Mouse (Mus musculus): ENCODE results near the gene Kcnc3.

Kcnc3 gene

DNA sequence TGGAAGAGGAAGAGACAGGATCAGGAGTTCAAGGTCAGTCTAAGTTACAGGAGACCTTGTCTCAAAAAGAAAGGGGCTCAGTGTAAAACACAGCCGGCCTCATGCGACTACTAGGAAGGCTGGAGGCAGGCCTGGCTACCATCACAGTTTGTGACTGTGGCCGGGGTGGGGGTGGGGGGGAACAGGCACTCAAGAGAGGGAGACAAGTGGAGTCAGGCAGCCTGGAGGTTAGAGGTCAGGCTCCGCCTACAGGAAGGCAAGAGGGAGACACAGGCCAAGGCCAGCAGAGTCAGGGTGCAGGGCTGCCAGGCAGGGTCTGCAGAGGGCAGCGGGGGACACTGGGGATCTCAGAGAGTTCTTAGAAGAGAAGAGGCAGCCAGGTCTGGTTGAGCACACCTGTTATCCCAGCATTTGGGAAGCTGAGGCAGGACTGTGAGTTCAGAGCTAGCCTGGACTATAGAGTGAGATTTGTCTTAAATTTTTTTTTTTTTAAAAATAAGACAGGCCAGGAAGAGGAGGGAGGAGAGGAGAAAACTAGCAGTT lies 6.6 kb downstream of the Kcnc3 start:
- DNase-seq (ENCODE audit: low spot score) = no peak

DNA sequence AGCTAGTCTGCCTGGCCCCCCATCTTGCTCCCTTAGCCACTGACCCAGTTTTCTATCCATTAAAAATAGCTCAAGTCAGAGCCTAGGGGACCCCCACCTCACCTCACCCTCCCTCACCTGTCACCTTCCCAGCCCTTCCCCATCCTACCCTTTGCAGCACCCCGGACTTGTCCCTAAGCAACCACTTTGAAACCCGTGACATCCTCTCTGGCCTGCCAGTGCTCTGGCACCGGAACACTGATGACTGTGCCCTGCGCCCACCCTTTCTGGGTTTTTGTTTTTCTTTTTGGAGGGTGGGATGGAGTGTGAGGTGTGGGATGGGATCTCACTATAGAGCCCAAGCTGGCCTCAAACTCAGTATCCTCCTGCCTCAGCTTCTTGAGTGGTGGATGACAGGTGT lies 7.2 kb downstream of the Kcnc3 start:
- no peak for DNase-seq (ENCODE audit: low spot score)

DNA sequence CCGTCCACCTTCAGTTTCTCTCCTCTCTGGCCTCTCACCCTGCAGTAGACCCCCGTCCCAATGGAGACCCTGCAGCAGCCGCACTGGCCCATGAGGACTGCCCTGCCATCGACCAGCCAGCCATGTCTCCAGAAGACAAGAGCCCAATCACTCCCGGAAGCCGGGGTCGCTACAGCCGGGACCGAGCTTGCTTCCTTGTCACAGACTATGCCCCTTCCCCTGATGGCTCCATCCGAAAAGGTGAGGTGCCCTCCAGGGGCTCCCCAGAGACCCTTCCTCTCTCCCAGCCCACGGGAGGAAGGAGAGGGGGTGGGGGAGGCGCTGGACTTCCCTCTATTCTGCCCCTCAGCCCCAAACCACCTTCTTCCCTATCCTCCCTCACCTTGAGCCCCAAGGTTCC lies 7.9 kb downstream of the Kcnc3 start:
- no peak for DNase-seq (ENCODE audit: low spot score)

DNA sequence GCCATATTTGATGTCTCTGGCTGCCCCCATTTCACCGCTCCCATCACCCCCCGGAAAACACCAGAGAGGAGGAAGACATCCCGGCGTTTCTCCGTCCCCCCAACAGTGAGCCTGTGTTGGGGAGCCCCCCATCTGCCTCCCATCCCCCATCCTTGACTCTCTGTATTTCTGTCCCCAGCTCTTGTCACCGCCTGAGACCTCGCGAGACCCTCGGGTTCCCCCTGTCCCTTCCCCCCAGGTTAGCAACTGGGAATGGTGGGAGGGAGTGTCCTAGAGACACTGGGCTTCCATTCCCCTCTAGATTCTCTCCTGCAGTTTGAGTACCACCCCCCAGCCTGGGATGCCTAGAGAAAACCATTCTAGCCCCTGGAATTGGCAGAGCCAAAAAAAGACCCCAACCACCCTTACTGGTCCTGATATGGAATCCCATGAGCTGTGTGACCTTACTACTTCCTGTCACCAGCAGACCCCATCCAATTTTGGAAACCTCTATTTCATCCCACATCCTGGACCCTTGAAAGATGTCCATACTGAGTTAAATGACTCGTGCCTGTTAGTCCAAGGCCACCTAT lies 10.3 kb downstream of the Kcnc3 start:
- no peak for DNase-seq (ENCODE audit: low spot score)

DNA sequence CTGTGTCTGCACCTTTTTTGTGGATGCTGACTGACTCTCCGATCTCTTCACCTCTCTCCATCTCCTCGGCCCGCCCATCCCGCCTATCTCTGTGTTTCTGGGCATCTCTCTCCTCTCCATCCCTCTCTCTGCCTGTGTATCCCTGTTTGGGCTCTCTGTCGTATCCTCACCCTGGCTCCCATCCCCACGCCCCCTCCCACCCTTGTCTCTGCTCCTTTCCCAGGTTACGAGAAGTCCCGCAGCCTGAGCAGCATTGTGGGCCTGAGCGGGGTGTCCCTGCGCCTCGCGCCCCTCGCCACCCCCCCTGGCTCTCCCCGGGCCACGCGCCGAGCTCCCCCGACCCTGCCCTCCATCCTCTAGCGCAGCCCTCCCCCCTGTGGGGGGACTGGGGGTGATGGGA lies 11.2 kb downstream of the Kcnc3 start:
- no peak for DNase-seq (ENCODE audit: low spot score)

DNA sequence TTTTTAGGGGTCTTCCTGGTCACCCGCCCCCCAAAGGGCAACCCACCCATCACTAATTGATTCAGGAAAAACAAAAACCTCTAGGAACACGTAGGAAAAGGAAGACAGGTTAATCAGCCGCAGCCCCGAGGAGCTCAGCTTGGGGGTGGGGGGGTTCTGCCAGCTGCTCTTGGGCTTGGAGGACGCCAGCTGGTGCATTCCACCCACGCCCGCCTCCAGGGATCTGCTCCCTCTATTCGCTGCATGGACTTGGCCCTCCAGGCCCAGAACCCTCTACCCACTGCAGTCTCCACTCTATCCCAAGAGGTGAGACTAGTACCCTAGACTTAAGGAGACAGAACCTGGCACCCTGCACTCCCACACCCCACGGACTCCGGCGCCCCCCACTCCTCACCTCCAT lies 12.0 kb downstream of the Kcnc3 start:
- no peak for DNase-seq (ENCODE audit: low spot score)

DNA sequence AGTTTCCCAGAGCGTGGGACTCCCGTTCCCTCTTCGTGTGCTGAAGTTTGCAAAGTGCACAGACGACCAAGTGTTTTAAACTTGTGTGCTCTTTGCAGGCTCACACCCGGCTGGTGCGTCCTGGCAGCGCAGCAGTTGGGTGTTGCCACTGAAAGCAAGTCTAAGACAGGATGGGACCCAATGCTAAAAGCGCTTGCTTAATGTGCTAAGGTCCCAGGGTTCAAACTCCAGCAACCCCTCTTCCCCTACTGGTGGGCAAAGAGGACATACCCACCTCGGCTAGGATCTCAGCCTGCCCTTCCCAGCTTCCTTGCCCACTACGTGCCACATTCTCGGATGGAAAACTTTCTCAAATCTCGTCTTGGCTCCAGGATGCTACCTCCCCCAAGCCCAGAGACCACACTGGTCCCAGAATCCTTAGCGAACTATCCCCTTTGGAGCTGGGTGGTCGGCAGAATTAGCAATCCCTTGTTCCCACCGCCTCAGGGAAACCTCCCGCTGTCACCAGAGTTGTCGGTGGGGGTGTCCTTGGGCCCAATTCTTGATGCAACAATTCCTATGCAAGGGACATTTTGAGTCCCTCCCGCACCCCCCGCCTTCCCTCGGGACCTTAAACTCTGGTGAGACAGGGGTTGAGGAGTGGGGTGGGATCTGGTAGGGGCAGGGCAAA lies 12.9 kb downstream of the Kcnc3 start:
- DNase-seq (ENCODE audit: low spot score) = no peak

DNA sequence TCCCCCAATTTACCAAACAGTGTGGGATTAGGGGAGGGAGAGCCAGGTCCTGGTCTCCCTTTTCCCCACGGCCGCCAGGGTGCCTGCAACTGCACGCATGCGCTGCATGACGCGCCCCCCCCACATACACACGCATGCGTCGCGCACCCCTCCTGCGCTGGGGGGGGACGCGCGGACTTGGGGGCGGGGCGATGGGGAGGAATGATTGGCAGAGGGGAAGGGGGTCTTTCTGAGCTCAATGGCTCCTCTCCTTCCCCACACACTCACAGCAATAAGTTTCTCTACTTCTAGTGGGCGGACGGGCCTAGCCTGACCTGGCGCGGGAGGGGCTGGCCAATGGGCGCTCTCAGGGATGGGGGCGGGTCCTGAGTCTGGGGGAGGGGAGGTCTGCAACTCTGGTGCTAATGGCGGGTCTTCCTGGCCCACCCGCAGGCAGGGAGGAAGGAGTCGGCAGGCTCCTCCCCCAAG lies 13.7 kb downstream of the Kcnc3 start:
- no peak for DNase-seq (ENCODE audit: low spot score)

DNA sequence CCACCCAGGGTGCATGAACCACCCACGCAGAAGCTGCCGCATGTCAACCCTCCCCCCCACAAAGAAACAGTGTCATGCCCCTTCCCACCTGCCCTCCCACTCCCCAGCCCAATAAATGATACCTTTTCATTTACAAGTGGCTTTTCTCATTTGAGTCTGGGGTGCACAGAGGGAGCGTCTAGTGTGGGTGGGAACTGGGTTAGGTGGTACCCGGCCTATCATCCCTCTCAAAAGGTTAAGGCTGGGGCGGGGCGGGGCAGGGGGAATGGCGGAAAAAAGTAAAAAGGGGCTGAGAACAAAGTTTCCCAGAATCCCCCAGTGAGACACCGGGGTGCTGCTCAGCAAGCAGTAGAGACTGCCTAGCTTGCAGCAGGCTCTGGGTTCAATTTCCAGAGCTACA lies 14.2 kb downstream of the Kcnc3 start:
- no peak for DNase-seq (ENCODE audit: low spot score)

DNA sequence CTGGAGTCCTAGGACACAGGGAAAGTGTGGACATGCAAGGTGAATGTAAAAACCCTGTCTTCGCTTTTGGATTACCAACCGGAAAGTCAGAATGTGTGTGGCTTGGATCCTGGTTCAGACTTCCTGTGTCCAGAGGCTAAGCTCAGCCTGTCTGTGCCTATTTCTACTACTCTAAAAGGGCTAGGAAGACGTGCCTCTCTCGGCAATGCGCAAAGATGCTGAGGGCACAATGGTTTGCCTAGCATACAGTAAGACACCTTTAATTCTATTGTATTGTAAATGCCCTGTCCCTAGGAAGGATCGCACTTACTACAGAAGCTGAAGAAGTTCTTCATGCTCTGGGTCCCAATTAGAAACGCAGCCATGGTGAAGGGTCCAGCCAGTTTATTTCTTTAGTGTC lies 15.0 kb downstream of the Kcnc3 start:
- no peak for DNase-seq (ENCODE audit: low spot score)

DNA sequence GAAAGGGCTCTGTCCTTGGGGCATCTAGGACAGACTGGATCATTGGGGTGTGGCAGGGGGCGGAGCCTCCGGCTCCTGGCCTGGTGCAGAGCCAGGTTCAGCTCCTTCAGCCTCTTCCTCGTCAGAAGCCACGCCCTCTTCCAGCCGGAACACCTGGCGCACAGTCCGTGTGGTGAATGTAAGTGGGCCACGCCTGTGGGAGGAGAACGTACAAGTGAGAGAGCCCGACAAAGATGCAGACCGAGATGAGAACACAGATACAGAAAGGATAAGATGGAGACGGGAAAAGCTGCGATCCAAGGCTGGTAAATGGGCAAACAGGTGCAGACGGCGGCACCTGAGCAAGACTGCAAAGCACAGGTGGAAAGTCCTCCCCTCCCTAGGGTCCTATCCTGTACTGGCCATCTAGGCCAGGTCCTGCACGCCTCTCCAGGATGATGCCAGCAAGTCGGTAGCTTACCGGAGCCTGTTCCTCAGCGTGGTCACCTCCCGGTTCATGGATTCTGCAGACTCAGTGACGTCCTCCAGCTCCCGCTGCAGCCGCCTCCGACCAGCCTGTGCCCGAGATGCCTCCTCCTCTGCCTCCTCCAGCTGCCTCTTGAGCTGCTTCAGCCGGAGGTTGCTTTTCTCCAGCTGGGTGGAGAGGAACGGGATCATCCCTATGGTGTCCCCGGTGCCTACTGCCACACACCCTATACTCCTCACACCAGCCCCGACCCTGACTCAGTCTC lies 15.9 kb downstream of the Kcnc3 start:
- DNase-seq (ENCODE audit: low spot score) = no peak

DNA sequence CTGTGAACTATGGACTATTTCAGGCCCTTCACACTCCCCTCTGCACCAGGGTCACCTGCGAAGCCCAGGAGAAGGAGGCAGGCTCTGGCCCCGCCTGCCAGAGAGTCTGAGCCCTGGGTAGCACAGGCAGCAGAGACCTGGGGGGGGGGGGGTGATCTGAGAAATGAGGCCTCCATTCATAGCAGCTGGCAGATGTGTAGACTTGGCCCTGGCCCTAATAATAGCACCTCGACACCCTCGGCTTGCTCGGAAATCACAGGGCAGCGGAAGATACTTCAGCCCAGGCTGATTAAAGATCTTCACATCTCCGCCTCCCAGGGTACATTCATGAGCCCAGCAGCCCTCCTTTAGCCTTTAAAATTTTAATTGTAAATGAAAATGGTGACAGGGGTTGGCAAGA lies 21.7 kb downstream of the Kcnc3 start:
- DNase-seq (ENCODE audit: low spot score) = no peak

DNA sequence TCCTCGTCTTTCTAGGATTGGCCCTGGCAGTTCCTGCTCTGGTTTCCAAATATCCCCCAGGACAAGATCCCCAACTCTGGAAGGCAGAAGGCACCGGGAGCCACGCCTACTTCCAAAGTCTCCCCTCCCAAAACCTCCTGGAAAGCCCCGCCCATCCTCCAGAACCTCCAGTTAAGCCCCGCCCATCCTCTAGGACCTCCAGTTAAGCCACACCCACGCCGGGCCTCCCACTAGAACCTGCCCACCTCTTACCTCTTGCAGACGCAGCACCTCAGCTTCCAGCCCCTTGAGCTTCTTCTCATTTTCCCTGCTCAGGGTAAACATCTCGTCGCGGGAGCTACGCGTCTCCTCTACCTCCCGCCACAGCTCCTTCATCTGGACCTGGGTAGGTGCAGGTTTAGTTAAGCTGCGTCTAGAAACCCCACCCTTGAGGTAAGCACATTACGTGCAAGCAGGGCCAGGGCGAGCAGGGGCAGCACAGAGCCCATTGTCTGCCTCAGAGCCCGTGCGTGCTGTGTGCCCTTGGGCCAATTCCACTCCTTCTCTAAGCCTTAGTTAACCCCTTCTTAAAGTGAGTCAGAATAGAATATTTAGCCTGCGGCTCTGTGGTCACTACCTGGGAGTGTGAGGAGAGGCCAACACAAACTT lies 23.7 kb downstream of the Kcnc3 start:
- DNase-seq (ENCODE audit: low spot score) = no peak

DNA sequence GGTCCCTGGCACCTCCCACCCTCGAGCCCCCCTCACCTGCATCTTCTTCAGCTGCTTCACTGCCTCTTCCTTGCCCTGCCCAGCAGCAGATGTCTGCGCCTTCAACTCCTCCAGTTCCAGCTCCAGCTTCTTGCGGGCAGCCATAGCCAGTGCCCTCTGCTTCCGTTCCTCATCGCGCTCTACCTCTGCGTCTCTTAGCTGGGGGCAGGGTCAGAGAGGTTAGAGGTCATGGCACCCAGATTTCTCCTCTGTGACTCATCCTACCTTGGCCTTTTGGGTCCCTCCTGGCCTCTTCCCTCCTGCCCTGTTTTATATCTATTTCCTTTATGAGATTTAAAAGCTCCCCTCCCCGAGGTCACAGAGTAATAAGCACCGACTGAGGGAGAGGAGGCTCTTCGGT lies 24.8 kb downstream of the Kcnc3 start:
- DNase-seq (ENCODE audit: low spot score) = no peak

DNA sequence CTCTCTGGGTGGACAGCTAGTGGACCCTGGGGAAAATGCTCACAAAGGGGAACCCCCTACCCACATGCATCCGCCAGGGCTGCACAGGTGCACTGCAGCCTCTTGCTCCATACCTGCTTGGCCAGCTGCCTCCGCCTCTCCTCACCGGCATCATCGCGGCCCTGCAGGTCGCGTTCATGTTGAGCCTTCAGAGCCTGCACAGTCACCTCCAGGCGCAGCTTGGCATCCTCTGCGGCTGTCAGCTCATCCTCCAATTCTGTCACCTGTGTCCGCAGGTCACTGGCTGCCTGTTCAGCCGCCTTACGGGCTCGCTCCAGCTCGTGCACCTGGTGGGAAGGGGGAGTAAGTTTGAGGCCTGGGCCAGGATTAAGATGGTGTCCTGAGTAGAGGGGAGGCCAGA lies 25.5 kb downstream of the Kcnc3 start:
- DNase-seq (ENCODE audit: low spot score) = no peak

DNA sequence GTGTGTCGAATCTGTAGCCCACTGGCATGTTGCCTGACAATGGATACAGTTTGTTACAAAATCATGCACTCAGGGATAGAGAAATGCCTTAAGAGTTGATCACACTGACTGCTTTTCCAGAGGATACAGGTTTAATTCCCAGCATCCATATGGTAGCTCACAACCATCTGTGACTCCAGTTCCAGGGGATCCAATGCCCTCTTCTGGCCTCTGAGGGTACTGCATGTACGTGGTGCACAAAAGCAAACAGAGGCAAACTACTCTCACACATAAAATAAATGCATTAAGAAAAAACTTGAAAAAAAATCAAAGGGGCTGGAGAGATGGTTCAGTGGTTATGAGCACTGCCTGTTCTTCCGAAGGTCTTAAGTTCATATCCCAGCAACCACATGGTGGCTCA lies 26.6 kb downstream of the Kcnc3 start:
- DNase-seq (ENCODE audit: low spot score) = no peak

DNA sequence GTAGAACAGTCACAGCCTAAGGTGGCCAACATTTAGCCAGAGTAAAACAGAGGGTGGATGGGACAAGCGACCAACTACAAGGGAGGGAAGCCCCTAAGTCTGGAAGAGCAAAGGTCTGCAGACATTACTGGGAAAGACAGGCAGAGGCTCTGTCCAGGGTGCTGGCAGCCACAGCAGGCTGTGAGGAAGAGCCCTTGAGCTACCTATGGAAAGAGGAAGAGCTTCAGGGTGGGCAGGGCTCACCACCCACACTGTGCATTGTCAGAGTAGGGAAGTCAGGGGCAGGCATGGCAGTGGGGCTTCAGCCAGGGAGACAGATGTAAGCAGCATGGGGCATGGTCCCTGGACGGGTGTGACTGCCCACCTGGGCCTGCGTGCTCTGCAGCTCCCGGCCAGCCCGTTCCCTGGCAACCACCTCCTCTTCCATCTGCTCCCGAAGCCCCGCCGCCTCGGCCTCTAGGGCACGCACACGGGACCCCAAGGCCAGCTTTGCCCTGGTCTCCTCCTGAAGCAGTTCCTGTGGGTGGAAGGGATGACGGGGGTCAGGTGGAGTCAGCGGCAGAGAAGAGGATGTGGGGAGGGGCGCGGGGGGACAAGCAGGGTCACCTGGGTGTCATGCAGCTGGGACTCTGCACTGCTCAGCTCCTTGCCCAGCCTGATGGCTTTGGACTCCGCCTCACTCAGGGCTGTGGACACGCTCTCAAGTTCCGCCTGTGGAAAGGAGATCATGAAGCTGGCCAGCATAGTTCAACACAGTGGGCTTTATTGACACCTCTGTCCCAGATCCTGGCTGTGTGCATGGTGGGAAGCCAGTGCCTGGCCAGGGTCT lies 33.5 kb downstream of the Kcnc3 start:
- DNase-seq (ENCODE audit: low spot score) = no peak

DNA sequence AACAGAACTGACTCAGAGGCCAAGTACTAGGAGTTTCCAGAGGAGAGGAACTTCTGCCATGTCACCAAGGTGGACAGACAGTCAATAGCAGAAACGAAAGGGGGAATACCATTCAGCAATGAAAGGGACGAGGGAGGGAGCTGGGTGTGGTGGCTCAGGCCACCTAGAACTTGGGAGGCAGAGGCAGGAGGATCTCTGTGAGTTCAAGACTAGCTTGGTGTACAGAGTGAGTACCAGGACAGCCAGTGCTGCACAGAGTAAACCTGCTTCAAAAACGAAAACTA lies 34.0 kb downstream of the Kcnc3 start:
- no peak for DNase-seq (ENCODE audit: low spot score)

DNA sequence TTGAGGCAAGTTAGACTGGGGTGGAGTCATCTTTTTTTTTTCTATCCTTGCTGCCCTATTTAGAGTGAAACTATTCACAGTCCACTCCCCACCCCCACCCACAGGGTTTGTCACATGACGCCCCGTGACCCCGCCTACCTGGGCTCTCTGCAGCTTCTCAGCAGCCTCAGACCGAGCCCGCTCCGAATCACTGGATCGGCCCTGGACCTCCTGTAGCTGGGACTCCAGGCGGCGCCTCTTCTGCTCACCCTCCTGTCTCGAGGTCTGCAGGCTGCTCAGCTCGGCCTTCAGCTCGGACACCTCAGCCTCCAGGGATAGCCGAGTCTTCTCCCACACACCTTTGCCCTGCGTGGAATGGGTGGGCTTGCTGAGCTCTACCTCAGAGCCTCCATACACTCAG lies 34.4 kb downstream of the Kcnc3 start:
- no peak for DNase-seq (ENCODE audit: low spot score)

DNA sequence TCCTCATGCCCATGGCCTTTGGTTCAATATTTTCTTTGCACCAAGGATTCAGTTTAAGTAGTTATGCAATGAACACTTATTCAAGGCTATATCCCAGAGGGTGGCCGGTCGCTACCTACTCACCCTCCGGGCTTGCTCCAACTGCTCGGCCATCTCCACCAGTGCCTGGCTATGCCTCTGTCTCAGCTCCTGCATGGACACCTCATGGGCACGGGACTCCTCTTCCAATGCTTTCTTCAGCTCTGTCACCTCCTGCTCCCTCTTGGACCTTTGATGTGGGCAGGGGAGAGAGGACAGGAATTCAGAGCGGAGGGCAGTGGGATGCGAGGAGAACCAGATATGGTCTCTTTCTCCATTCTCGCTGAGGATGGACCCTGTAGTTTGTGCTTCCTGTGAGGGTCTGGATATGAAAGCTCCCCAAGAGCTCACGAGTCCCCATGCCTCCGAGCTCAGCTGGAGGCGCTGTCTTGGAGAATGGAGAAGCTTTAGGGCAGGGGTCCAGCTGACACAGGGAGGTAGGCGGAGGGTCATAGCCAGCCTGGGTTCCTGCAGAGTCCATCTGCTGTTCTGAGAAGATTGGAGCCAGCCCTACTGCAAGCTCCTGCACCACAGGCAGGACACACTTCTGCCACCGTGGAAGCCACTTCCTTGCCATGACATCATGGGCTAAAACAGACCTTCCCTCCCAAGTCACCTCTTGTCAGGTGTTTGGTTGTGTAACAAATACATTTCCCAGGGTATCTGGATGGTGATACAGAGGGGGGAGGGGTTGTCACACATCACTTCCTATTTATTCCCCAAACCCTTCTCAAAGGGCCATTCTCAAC lies 35.0 kb downstream of the Kcnc3 start:
- DNase-seq (ENCODE audit: low spot score) = no peak

DNA sequence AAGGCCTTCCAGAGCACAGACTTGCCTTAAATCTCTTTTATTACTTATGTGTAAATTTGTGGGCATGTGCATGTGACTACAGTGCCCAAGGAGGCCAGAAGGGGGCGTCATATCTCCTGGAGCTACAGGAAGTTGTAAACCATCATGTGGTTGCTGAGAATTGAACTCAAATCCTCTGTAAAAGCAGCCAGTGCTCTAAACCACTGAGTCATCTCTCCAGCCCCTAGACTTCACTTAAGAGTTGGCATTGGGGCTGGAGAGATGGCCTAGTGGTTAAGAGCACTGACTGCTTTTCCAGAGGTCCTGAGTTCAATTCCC lies 35.6 kb downstream of the Kcnc3 start:
- DNase-seq (ENCODE audit: low spot score) = no peak
